Mouse (Mus musculus) megakaryocyte progenitor cell, adult 5-6 weeks (primary cell): ENCODE results near the gene Olfr896-ps1. TPM values are rescaled to one million over a fixed set of nuclear protein-coding genes. Genes with fewer than 3 reads are reported as not detected.

ENCODE experiments used
- ATAC-seq: replicated peaks from 2 replicates; pipeline ENCODE4 v1.8.0; 2016; ENCODE audit warnings: mild to moderate bottlenecking, moderate TSS enrichment, inconsistent platforms; ENCODE audit not compliant: poor library complexity
- total RNA-seq, 2 experiments: library from RNA; stranded (forward) in 1 of 2; stranded (reverse) in 1 of 2; fragments of 157-497, 149-512 nt in 1 of 2; fragments of 200-1000 nt in 1 of 2; gene quantifications; 2 replicates each; pipeline versions ENCODE4 v1.2.3 to v1.2.4; 2015 to 2017

Gene Olfr896-ps1
- total RNA-seq (2015), result not detected in 2 replicates
- total RNA-seq (2017), result not detected in 2 replicates

DNA sequence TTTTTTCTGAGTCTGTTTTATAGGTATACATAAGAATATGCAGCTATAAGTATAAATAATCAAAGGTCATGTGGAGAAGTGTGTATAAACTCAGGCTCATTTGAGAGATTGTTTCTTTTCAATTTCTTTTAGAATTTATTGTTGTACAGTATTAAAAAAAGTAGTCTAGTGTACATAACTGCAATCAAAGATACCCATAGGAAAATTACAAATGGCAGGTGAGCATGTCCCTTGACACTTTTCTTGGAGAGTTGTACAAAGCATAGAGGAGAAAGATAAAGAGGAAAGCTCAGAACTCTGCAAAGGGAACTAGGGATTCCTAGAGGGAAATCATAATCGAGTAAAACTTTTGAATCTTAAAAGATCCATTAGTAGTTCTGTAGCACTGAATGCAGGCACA lies at the start of gene Olfr896-ps1:
Olfr896-ps1 (plus strand) TSS at position 301 of the 400 bp plus-strand sequence.
- no peak for ATAC-seq

DNA sequence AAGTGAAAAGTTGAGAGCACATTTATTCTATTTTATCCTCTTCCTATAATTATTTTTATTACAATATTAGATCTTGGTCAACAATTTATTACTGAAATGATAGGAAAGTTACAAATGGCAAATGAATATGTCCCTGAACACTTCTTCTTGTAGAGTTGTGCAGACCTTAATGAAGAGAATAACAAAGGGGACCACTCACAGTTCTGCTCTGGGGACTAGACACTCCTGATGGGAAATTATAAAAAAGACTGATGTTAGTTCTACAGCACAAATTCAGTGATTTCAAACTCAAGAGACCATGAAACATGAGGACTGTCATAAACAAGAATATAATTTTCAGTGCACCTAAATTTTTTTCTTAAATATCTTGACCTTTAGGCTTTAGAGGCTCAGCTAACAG lies 38.4 kb upstream of the Olfr896-ps1 start, which contains the start of gene Olfr143:
Olfr143 (plus strand) TSS at position 301 of the 400 bp plus-strand sequence.
- ATAC-seq, result no peak

DNA sequence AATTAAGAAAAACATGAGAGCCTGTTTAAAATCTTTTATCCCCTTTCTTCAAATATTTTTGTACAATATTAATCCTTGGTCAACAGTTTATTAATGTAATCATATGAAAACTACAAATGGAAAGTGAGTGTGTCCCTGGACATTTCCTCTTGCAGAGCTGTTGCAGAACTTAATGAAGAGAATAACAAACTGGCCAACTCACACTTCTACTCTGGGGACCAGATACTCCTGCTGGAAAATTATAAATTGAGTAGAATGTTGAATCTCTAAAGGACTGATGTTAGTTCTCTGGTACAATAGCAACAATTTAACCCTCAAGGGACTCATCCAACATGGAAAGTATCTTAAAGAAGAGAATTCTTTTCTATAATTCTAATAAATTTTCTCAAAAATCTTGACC lies 23.4 kb upstream of the Olfr896-ps1 start, which contains the start of gene Olfr895:
Olfr895 (plus strand) TSS at position 301 of the 400 bp plus-strand sequence.
- ATAC-seq, result no peak

DNA sequence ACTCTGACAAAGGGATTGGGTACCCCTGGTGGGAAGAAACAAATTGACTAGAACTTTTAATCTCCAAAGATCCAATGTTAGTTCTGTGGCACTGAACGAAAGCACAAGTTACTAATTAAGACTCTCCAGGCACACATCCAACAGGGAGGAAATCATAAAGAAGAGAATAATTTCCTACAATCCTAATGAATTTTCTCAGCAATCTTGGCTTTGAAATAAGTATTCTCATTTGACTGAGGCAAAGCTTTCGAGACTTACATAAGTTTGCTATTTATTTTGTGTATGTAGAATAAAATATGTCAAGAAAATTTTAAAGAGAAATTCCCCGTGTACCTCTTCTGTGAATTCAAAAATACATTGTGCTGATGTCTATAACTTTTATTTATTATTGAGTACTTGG lies 37.9 kb downstream of the Olfr896-ps1 start, which contains the start of gene Olfr25:
Olfr25 (plus strand) TSS at position 301 of the 400 bp plus-strand sequence.
- no peak for ATAC-seq

Other genes with a start within 250 kb of the Olfr896-ps1 start
- not detected in 2 replicates for gene Olfr884, start 244.6 kb upstream of the Olfr896-ps1 start, total RNA-seq (2015)
- not detected in 2 replicates for gene Olfr884, start 244.6 kb upstream of the Olfr896-ps1 start, total RNA-seq (2017)
- gene Olfr885, start 229.8 kb upstream of the Olfr896-ps1 start, total RNA-seq (2015), result not detected in 2 replicates
- not detected in 2 replicates for gene Olfr885, start 229.8 kb upstream of the Olfr896-ps1 start, total RNA-seq (2017)
- not detected in 2 replicates for gene Olfr887, start 207.0 kb upstream of the Olfr896-ps1 start, total RNA-seq (2015)
- gene Olfr887, start 207.0 kb upstream of the Olfr896-ps1 start, total RNA-seq (2017), result not detected in 2 replicates
- gene Olfr888, start 183.0 kb upstream of the Olfr896-ps1 start, total RNA-seq (2015), result not detected in 2 replicates
- not detected in 2 replicates for gene Olfr888, start 183.0 kb upstream of the Olfr896-ps1 start, total RNA-seq (2017)
- 0.05 and 0.12 TPM in 2 replicates for gene Olfr889, start 175.9 kb upstream of the Olfr896-ps1 start, total RNA-seq (2015)
- not detected in 2 replicates for gene Olfr889, start 175.9 kb upstream of the Olfr896-ps1 start, total RNA-seq (2017)
- gene Olfr890, start 148.6 kb upstream of the Olfr896-ps1 start, total RNA-seq (2015), result not detected in 2 replicates
- gene Olfr890, start 148.6 kb upstream of the Olfr896-ps1 start, total RNA-seq (2017), result not detected in 2 replicates
- not detected in 2 replicates for gene Olfr891, start 110.3 kb upstream of the Olfr896-ps1 start, total RNA-seq (2015)
- not detected in 2 replicates for gene Olfr891, start 110.3 kb upstream of the Olfr896-ps1 start, total RNA-seq (2017)
- gene Olfr893, start 82.7 kb upstream of the Olfr896-ps1 start, total RNA-seq (2015), result not detected in 2 replicates
- not detected in 2 replicates for gene Olfr893, start 82.7 kb upstream of the Olfr896-ps1 start, total RNA-seq (2017)
- gene Olfr894, start 73.1 kb upstream of the Olfr896-ps1 start, total RNA-seq (2015), result not detected in 2 replicates
- not detected in 2 replicates for gene Olfr894, start 73.1 kb upstream of the Olfr896-ps1 start, total RNA-seq (2017)
- not detected in 2 replicates for gene Olfr143, start 38.3 kb upstream of the Olfr896-ps1 start, total RNA-seq (2015)
- not detected in 2 replicates for gene Olfr143, start 38.3 kb upstream of the Olfr896-ps1 start, total RNA-seq (2017)
- not detected in 2 replicates for gene Olfr895, start 23.3 kb upstream of the Olfr896-ps1 start, total RNA-seq (2015)
- gene Olfr895, start 23.3 kb upstream of the Olfr896-ps1 start, total RNA-seq (2017), result not detected in 2 replicates
- not detected in 2 replicates for gene Olfr25, start 38.0 kb downstream of the Olfr896-ps1 start, total RNA-seq (2015)
- not detected in 2 replicates for gene Olfr25, start 38.0 kb downstream of the Olfr896-ps1 start, total RNA-seq (2017)
- not detected in 2 replicates for gene Olfr898, start 57.3 kb downstream of the Olfr896-ps1 start, total RNA-seq (2015)
- not detected in 2 replicates for gene Olfr898, start 57.3 kb downstream of the Olfr896-ps1 start, total RNA-seq (2017)
- not detected in 2 replicates for gene Olfr250, start 75.8 kb downstream of the Olfr896-ps1 start, total RNA-seq (2015)
- not detected in 2 replicates for gene Olfr250, start 75.8 kb downstream of the Olfr896-ps1 start, total RNA-seq (2017)
- not detected in 2 replicates for gene Olfr251, start 86.0 kb downstream of the Olfr896-ps1 start, total RNA-seq (2015)
- not detected in 2 replicates for gene Olfr251, start 86.0 kb downstream of the Olfr896-ps1 start, total RNA-seq (2017)
- not detected in 2 replicates for gene Olfr147, start 110.6 kb downstream of the Olfr896-ps1 start, total RNA-seq (2015)
- gene Olfr147, start 110.6 kb downstream of the Olfr896-ps1 start, total RNA-seq (2017), result not detected in 2 replicates
- not detected in 2 replicates for gene Olfr901, start 138.3 kb downstream of the Olfr896-ps1 start, total RNA-seq (2015)
- gene Olfr901, start 138.3 kb downstream of the Olfr896-ps1 start, total RNA-seq (2017), result not detected in 2 replicates
- not detected in 2 replicates for gene Olfr902, start 156.5 kb downstream of the Olfr896-ps1 start, total RNA-seq (2015)
- not detected in 2 replicates for gene Olfr902, start 156.5 kb downstream of the Olfr896-ps1 start, total RNA-seq (2017)
- not detected in 2 replicates for gene Olfr904, start 172.0 kb downstream of the Olfr896-ps1 start, total RNA-seq (2015)
- gene Olfr904, start 172.0 kb downstream of the Olfr896-ps1 start, total RNA-seq (2017), result not detected in 2 replicates
- not detected in 2 replicates for gene Olfr905, start 180.0 kb downstream of the Olfr896-ps1 start, total RNA-seq (2015)
- not detected in 2 replicates for gene Olfr905, start 180.0 kb downstream of the Olfr896-ps1 start, total RNA-seq (2017)
- gene Olfr906, start 196.0 kb downstream of the Olfr896-ps1 start, total RNA-seq (2015), result not detected in 2 replicates
- gene Olfr906, start 196.0 kb downstream of the Olfr896-ps1 start, total RNA-seq (2017), result not detected in 2 replicates
- gene Olfr907, start 204.7 kb downstream of the Olfr896-ps1 start, total RNA-seq (2015), result not detected in 2 replicates
- not detected in 2 replicates for gene Olfr907, start 204.7 kb downstream of the Olfr896-ps1 start, total RNA-seq (2017)
- not detected in 2 replicates for gene Olfr911-ps1, start 230.5 kb downstream of the Olfr896-ps1 start, total RNA-seq (2015)
- gene Olfr911-ps1, start 230.5 kb downstream of the Olfr896-ps1 start, total RNA-seq (2017), result not detected in 2 replicates
- not detected in 2 replicates for gene Olfr910, start 246.7 kb downstream of the Olfr896-ps1 start, total RNA-seq (2015)
- gene Olfr910, start 246.7 kb downstream of the Olfr896-ps1 start, total RNA-seq (2017), result not detected in 2 replicates